Mouse (Mus musculus) heart, postnatal 14 days (tissue): ENCODE measurements at regions not wholly inside any gene's neighbourhood (a gene's known extent, or its start where the extent isn't known, plus 50 kb on each side); places are given as distances from the start of the nearest gene placed in this dataset.

Experiments used
- DNase-seq, 2 experiments: peaks; one replicate each; pipeline ENCODE4 v3.0.0; 2021 to 2022
- intact Hi-C: fragments of 180-260 bp; cut with DNase I; formaldehyde crosslinking; loops from one replicate; pipeline ENCODE4 v1.15.1; 2025

GRCm38 (mm10) chr14:68261436-68261835 lies 1032.7 kb downstream of the Synb start:
- intact Hi-C loops = no loop called here
- no peak for DNase-seq

GRCm38 (mm10) chr14:68246966-68247365 lies 1047.1 kb downstream of the Synb start:
- no peak for DNase-seq
- intact Hi-C loops = no loop called here

GRCm38 (mm10) chr14:68240146-68240545 lies 1054.0 kb downstream of the Synb start:
- no peak for DNase-seq
- intact Hi-C loops = no loop called here

- DNase-seq = no peak
- intact Hi-C loops = no loop called here
These were observed 1069.9 kb downstream of the Synb start for GRCm38 (mm10) chr14:68224152-68224551.

- intact Hi-C loops = no loop called here
- no peak for DNase-seq
These were observed 1075.0 kb downstream of the Synb start for GRCm38 (mm10) chr14:68219025-68219595.

GRCm38 (mm10) chr14:68218471-68218870 lies 1075.6 kb downstream of the Synb start:
- intact Hi-C loops = no loop called here
- no peak for DNase-seq

GRCm38 (mm10) chr14:68217986-68218385 lies 1076.1 kb downstream of the Synb start:
- intact Hi-C loops = no loop called here
- DNase-seq = no peak

GRCm38 (mm10) chr14:68213879-68214278 lies 1080.2 kb downstream of the Synb start:
- intact Hi-C loops = no loop called here
- DNase-seq = no peak

GRCm38 (mm10) chr14:68198802-68199201 lies 1095.3 kb downstream of the Synb start:
- DNase-seq = no peak
- intact Hi-C loops = no loop called here

GRCm38 (mm10) chr14:68197470-68197800 lies 1096.7 kb downstream of the Synb start:
- DNase-seq = no peak
- intact Hi-C loops = no loop called here

GRCm38 (mm10) chr14:68196762-68197469 lies 1097.2 kb downstream of the Synb start:
- no peak for DNase-seq
- intact Hi-C loops = no loop called here

GRCm38 (mm10) chr14:68196201-68196600 lies 1097.9 kb downstream of the Synb start:
- DNase-seq = no peak
- intact Hi-C loops = no loop called here

GRCm38 (mm10) chr14:68189876-68190275 lies 1104.2 kb downstream of the Synb start:
- intact Hi-C loops = no loop called here
- DNase-seq = no peak

- peak in 1 of 2 experiments; percentile 2 for DNase-seq
- intact Hi-C loops = no loop called here
These were observed 1105.8 kb downstream of the Synb start for GRCm38 (mm10) chr14:68188325-68188724.

GRCm38 (mm10) chr14:68182606-68183005 lies 1111.5 kb downstream of the Synb start:
- no peak for DNase-seq
- intact Hi-C loops = no loop called here

- no peak for DNase-seq
- intact Hi-C loops = no loop called here
These were observed 1112.9 kb downstream of the Synb start for GRCm38 (mm10) chr14:68181168-68181567.
